Mouse (Mus musculus) heart, adult 18-20 months (tissue): ENCODE results near the gene Tmem184a. TPM values are rescaled to one million over a fixed set of nuclear protein-coding genes. Genes with fewer than 3 reads are reported as not detected.

Experiments
- DNase-seq, 2 experiments: peaks; one replicate each; pipeline ENCODE4 v3.0.0; 2021 to 2022; ENCODE audit warnings: mixed read lengths in 1 of 2
- long read RNA-seq, 2 experiments: library from polyadenylated mRNA; stranded (forward); transcript quantifications; one replicate each; pipeline ENCODE4 v2.0.0; 2021
- total RNA-seq, 2 experiments: library from RNA; stranded (reverse); gene quantifications; 2 replicates each; pipeline ENCODE4 v1.2.3; 2021

Gene Tmem184a
- under 1 TPM; 0.21 to 0.60 TPM for total RNA-seq
- long read RNA-seq, experiment 1: 0 reads
- long read RNA-seq, experiment 2: 0 reads

DNA sequence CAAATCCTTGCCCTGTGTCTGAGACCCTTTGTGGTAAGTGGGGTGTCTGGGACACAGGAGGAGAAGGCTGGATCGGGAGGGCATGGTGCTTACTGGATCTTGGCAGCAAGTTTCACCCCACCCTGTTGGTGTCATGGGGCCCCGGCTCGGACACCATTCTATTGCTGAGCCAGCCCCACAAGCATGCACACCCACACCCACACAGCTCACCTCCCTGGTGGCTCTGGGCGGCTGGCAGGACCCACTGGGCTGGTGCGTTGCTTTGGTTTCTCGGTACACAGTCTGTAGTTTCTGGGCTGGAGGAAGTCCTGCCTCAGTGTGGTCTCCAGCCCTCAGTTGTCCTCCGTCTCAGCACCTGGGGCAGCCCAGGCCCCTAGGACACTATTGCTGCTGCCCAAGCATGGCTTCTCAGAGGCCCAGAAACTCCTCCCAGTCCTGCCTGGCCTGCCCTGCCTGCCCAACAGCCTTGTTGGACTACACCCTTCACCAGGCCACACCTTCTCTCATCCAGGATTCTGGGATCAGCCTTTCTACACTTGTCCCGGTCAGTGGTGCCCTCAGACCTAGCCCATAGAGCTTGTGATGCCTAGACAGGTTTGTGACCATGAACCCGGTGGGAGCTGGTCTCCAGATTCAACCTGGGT is at the start of gene Tmem184a:
Gene Tmem184a (minus strand): TSS at position 380 of the 644 bp plus-strand sequence.
- no peak for DNase-seq

- peak; percentile 51 to 77 for DNase-seq
Measured at GRCm38 (mm10) chr5:139862759-139863158, 43.0 kb upstream of the Tmem184a start.

GRCm38 (mm10) chr5:139860328-139861104 is 40.8 kb upstream of the Tmem184a start:
- no peak for DNase-seq

DNA sequence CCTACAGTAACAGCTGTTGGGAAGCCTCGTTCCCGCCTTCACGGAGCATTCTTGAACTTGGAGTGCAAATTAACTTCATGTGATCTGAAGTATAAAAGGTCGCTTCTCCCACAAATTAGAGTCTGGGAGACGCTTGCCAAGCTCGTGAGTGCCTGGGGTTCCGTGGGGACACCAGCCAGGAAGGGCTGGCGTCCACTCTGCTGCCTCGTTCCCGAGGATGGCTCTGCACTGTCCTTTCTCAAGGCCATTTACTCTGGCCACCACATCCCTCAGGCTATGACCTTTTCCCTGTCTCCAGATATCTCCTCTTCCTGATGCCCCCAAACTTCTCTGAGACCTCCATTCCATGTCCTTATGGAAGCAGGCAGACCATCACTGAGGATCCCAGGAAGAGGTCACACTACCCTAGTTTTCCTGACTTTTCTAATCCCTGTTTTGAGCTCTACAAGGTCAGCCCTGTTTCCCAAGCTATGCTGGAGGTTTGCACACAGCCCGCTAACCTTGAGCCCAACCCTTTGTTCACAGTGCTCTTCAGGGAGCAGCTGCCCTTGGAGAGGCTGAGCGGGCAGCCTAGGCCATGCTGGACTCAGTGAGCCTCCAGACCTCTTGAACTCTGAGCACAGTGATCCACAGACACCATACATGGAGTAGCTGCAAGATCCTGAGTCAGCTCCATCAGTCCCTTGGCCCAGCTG is 30.1 kb upstream of the Tmem184a start:
- DNase-seq: no peak

GRCm38 (mm10) chr5:139839142-139839541 is 19.4 kb upstream of the Tmem184a start:
- DNase-seq: no peak

GRCm38 (mm10) chr5:139838476-139838892 is 18.8 kb upstream of the Tmem184a start:
- peak; percentile 35 to 87 for DNase-seq

- DNase-seq: no peak
Measured at GRCm38 (mm10) chr5:139835706-139836105, 16.0 kb upstream of the Tmem184a start.

DNA sequence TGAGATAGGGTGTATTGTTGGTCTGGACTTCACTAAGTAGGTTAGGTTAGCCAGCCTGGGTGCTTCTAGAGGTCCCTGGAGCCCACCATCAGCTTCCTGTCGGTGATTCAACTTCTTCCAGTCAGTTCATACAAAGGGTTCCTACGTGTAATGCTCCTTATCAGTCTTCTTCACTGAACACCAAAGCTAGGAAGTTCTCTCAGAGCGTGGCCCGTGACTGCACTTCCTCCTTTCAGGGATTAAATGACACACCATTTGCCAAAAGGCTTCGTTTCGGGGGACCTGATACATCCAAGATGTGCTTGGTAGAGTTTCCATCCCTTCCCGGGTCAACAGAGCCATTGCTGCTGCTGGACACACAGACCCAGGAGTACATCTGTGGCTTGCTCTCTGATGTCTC is 12.4 kb upstream of the Tmem184a start:
- DNase-seq: no peak

GRCm38 (mm10) chr5:139830734-139831133 is 11.0 kb upstream of the Tmem184a start:
- peak in 1 of 2 experiments; percentile 22 for DNase-seq

DNA sequence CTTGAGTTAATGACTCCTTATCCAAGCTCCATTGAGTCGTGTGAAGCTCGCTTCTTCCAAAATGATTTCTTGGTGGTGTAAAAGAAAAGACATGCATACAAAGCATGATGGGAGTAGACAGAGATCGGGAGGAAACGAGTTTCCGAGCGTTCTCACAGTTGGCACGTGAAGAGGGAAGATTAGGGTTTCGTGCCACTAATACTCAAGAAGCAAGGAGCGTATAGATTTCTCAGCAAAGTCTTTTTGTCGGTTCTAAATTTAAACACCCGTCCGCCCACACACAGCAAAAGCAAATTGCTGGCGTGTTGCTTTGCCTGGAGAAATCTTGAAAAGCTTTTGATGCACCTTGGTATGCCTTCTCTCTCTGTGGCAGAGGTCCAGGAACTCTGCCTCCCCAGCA is 9.7 kb upstream of the Tmem184a start:
- DNase-seq: no peak

DNA sequence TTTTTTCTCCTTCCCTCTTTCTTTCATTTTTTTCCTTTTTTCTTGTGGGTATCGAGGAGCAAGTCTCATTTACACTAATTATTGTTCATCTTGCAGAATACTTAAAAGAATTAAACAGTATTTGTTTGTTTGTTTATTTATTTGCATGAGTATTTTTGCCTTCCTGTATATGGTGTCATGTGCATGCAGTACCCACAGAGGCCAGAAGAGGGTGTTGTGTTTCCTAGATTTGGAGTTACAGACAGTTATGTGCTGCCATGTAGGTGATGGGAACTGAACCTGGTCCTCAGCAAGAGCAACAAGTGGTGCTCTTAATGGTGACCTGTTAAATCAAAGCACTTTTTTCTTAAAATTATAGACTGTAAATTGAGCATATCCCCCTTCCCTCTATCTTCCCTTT is 7.9 kb upstream of the Tmem184a start:
- no peak for DNase-seq

- peak; percentile 89 to 98 for DNase-seq
Measured at GRCm38 (mm10) chr5:139826357-139827055, 6.8 kb upstream of the Tmem184a start, which contains the start of the genes Gm26938 and Psmg3. Gm26938 (minus strand) TSS chr5:139826407. Psmg3 (minus strand) TSS chr5:139826885.

- DNase-seq: no peak
Measured at GRCm38 (mm10) chr5:139825947-139826346, 6.2 kb upstream of the Tmem184a start.

- no peak for DNase-seq
Measured at GRCm38 (mm10) chr5:139824531-139824930, 4.8 kb upstream of the Tmem184a start.

GRCm38 (mm10) chr5:139821466-139822459 is 2.0 kb upstream of the Tmem184a start:
- no peak for DNase-seq

GRCm38 (mm10) chr5:139818801-139819200 is 916 bp downstream of the Tmem184a start:
- peak in 1 of 2 experiments; percentile 60 for DNase-seq

DNA sequence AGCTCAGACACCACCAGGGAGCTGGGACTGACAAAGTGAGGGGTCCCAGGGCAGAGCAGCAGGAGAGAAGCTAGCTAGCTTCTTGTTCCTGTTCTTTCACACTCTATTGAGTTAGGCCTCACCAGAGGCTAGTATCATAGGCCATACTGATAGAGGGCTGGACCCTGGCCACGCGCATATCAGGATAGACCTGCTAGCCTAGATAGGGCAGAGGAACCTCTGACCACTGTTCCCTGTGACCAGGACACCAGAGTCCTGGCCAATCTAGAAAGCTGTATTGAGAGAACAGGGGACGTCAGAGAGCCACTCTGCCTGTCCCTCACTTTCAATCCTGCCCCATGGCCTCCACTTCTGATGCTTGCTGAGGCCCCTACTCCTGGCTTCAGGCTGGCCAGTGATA is 1.7 kb downstream of the Tmem184a start:
- no peak for DNase-seq

- no peak for DNase-seq
Measured at GRCm38 (mm10) chr5:139817292-139817691, 2.4 kb downstream of the Tmem184a start.

DNA sequence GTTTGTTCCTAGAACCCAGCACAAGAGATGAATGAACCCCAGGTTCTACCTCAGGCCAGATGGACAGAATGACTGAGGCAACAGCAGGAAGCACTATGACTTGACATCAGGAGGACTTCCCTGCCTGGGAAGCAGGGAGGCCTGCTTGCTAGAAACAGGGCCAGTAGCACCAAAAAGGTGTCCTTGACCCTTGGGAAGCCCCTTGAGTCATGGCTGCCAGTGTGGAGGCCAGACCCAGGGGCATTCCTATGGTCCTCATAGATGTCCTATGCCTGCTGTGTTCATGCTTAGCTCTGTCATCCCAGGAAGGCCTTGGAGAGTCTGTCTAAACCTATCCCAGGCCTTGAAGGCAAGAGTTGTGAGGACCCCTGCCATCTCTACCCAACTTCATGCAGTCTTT is 3.3 kb downstream of the Tmem184a start:
- no peak for DNase-seq

DNA sequence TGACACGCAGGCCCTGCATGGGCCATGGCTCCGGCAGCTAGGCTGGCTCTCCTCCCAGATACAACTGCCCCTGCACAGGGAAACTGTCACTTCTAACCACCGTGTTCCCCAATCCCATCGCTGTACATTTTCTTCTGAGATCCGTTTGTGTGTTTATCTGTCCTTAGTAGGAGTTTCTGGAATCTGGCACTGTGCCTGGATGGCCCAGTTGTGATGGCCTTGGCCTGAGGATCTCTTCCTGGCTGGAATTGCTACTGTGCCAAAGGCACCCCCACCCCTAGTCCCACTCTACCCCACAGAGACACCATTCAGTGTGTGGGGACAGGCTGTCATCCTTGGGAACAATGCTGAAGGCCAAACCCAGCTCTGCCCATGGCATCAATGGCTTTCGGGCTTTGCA is 3.8 kb downstream of the Tmem184a start:
- DNase-seq: no peak

- DNase-seq: no peak
Measured at GRCm38 (mm10) chr5:139813963-139814381, 5.7 kb downstream of the Tmem184a start.
